In genomic region chr8:25421478-25421877, GRCm38 (mm10) we compare ENCODE assay signal across 18 mouse cellular contexts.
"Had no signal": no experiment of that assay in that cellular context is flagged by ENCODE, and none has a peak within 500 bp of the region (broad histone marks: within the 10 kb centered on the region; RNA-seq: fewer than 3 reads in every experiment).

No protein-coding gene starts in this region.

- H3K4me2 ChIP-seq: limb, embryonic 12.5 days; liver, embryonic 15.5 days; midbrain, embryonic 13.5 days; neural tube, embryonic 15.5 days had no signal

- H3K4me1 ChIP-seq: limb, embryonic 12.5 days; liver, embryonic 15.5 days; midbrain, embryonic 13.5 days; neural tube, embryonic 15.5 days had no signal

- H3K36me3 ChIP-seq: limb, embryonic 12.5 days; liver, embryonic 15.5 days; midbrain, embryonic 13.5 days; neural tube, embryonic 15.5 days had no signal

- H3K4me3 ChIP-seq: layer of hippocampus, adult 2 months; left cerebral cortex, adult 2 months; limb, embryonic 12.5 days; liver, embryonic 15.5 days; midbrain, embryonic 13.5 days; myocyte; neural tube, embryonic 15.5 days had no signal

- H3K9me3 ChIP-seq: limb, embryonic 12.5 days; liver, embryonic 15.5 days; midbrain, embryonic 13.5 days; neural tube, embryonic 15.5 days had no signal

- H3K9ac ChIP-seq: limb, embryonic 12.5 days; liver, embryonic 15.5 days; midbrain, embryonic 13.5 days; neural tube, embryonic 15.5 days had no signal

- ATAC-seq: lung, postnatal 0 days; midbrain, embryonic 13.5 days had no signal

- H3K27ac ChIP-seq: kidney, postnatal 0 days; layer of hippocampus, adult 2 months; left cerebral cortex, adult 2 months; limb, embryonic 12.5 days; liver, embryonic 15.5 days; midbrain, embryonic 13.5 days; neural tube, embryonic 15.5 days had no signal

- H3K27me3 ChIP-seq: limb, embryonic 12.5 days; liver, embryonic 15.5 days; midbrain, embryonic 13.5 days; neural tube, embryonic 15.5 days had no signal

- DNase-seq: kidney, adult 9 months; kidney, postnatal 36 days; liver; lung, adult 2 months; lung, postnatal 36 days; right cerebral cortex, postnatal 4 days; spleen, adult 18-20 months; thymus, adult 2 months; thymus, postnatal 25 days had no signal
